Mouse (Mus musculus) megakaryocyte, embryonic 14.5 days (primary cell): ENCODE data around the gene Il10rb.

Experiments used
- FLI1 ChIP-seq: IDR thresholded peaks from 2 replicates; pipeline ENCODE4 v1.6.1; 2012; ENCODE audit warnings: low read length, inconsistent platforms, mixed read lengths
- GATA1 ChIP-seq: IDR thresholded peaks from 3 replicates; pipeline ENCODE4 v1.6.1; 2012; ENCODE audit warnings: mixed read lengths, low read length, inconsistent platforms, borderline replicate concordance

GRCm38 (mm10) chr16:91425816-91426215 is 19.9 kb downstream of the Il10rb start:
- TF ChIP-seq GATA1 (no peak), FLI1 (no peak)
